Mouse (Mus musculus): ENCODE results near the gene Gm813.

Gm813 gene

DNA sequence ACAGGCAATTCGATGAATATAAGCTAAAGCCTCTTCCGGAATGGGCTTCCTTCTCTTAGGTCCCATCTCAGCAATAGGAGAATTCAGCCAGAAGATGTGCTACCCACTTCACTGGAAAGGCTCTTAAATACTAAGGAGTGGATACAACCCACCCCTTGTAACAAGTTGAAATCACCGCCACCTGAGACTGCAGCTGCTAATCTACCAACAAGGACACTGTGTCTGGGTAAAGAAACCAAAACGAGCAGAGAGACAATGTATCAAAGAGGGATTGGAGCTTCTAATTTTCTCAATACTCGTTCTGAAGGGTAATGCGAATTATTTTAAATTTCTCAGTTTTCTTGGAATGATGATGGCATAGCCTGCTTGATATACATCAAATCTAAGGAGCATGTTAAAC lies at the start of gene Gm813:
Gene Gm813 (minus strand): TSS at position 101 of the 400 bp plus-strand sequence.
- TF ChIP-seq GATA4 (IDR thresholded peaks at IDR 0.05; ENCODE audit: insufficient replicate concordance, low read length): no peak

DNA sequence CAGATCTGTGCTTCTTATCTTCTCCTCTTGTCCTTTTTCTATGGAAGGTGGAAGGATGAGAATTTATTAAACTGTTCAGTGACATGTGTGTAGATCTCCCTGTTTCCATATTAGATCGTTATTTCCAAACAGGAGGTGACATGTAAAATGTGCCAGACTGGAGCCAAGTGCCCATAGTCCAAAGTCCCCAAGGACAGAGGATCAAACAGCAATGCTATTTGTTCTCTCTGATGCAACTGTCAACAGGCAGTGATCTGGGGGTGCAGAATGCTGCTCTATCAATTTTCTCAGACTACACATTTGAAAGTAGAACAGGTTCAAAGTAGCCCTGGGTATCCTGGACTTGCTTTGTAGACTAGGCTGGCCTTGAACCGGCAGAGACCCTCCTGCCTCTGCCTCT lies 47.0 kb upstream of the Gm813 start:
- 0 out of 2 replicates have a peak, but pooled peaks have one; percentile 22 for TF ChIP-seq GATA4 (IDR thresholded peaks at IDR 0.05; ENCODE audit: insufficient replicate concordance, low read length)

DNA sequence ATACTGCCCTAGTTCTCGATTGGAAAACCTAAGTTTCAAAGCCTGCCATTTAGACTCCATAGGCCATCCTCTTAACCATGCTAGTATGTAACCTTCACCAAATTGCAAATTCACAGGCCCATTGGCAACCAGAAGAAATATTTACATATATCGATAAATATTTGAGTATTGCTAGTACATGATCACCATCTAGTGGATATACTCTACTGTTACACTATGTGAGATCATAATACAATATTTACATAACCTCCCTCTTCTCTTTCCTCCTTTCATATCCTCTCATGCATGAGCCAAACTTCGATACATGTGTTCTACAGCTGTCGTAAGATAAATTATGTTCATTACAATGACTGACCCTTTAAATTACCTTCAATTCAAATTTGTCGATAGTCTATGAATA lies 46.2 kb upstream of the Gm813 start:
- TF ChIP-seq GATA4 (IDR thresholded peaks at IDR 0.05; ENCODE audit: insufficient replicate concordance, low read length): no peak

DNA sequence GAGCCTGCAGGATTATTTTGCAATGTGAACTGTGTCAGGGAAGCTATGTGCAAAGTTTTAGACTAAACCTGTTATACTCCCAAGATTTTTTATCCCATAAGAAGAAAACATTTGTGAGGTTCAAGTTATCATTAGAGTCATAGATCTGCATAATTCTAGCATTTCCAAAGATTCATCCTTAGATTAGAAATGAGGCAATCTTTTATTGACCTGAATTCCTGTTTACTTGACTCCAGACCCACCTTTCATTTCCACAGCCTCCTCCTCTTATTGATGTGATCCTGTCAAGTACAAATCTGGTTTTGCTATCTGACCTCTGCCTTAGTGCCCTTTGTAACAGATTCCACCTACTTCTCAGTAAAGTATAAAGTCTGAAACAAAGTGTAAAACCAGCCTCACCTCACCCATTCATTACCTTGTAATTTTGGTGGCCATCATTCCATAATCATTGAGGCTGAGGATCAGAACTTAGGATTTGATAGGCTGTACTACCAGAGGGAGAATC lies 45.6 kb upstream of the Gm813 start:
- peak; percentile 91 for TF ChIP-seq GATA4 (IDR thresholded peaks at IDR 0.05; ENCODE audit: insufficient replicate concordance, low read length)

DNA sequence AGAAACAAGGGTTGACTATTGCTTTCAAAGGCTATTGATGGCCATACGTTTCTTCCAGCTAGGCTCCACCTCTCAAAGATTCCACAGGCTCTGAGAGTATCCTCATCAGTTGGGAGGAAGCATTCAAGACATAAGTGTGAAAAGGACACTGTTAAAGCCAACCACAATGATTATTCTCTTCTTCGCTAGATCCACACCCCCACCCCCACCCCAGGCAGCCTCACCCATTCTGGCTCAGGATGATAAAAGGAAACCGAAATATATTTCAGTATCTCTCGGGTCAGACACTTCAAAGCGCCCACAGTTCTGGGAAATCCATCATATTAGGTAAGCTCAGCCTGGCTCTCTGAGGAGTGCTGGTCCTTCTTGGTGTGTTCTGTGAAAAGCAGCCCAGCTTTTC lies 45.0 kb upstream of the Gm813 start:
- TF ChIP-seq GATA4 (IDR thresholded peaks at IDR 0.05; ENCODE audit: insufficient replicate concordance, low read length): no peak

DNA sequence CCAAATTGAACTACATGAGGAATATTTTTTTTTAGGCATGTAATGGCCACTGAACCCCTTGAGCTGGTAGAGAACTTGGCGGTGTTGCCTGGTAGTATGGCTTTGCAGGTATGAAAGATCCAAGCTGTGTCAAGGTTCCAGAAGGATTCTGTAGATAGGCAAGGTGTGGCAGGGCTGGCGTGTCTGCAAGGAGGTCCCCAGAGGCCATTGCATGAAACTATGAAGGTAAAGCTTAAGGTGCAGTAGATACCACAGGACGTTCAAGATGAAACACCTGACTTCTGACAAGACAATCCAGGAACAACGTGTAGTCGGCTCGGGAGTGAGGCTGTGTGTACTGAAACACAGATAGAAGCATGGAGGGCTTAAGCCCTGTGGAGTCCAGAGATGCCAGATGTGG lies 41.9 kb upstream of the Gm813 start:
- no peak for TF ChIP-seq GATA4 (IDR thresholded peaks at IDR 0.05; ENCODE audit: insufficient replicate concordance, low read length)

GRCm38 (mm10) chr16:58656526-58656925 lies 39.7 kb upstream of the Gm813 start:
- TF ChIP-seq GATA4 (IDR thresholded peaks at IDR 0.05; ENCODE audit: insufficient replicate concordance, low read length): no peak

DNA sequence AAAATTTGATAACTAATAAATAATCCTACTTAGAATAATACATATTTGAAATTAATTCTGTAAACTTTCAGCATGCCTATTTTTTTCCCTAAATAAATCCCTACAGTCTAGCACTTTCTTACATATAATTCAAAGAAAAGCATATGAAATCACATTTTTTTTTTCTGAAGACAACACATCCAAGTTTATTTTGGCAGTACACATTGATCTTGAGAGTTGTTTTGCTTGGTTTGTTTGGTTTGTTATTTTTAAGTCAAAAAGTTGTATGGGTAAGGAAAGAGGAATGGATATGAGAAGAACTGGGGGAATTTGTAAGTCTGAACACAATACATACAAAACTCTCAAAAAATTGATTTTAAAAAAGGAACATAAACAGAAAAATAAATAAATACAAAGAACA lies 39.0 kb upstream of the Gm813 start:
- TF ChIP-seq GATA4 (IDR thresholded peaks at IDR 0.05; ENCODE audit: insufficient replicate concordance, low read length): no peak

- TF ChIP-seq GATA4 (IDR thresholded peaks at IDR 0.05; ENCODE audit: insufficient replicate concordance, low read length): no peak
Measured at GRCm38 (mm10) chr16:58649979-58650378, 33.2 kb upstream of the Gm813 start.

DNA sequence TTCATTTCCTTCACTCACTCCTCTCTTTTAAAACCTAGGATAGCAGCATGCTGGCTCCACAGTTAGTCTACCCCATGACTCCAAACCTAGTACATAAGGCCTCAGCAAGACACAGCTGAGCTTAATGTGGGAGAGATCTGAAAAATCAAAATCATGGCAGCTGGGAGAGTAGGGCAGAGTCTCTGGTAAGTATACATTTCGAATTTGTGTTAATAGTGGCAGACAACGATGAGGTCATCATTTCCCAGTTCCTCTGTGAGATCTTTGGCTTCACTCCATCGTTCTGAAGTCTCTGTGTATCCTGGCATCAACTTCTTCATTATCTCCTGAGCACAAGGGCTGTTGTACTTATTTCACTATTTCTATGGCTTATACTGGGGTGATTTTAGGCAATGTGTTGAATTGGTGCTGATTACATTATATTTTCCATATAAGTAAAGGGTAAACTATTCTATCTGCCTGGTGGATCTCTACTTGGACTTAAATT lies 22.0 kb upstream of the Gm813 start, which contains the start of gene E330017A01Rik:
Gene E330017A01Rik (minus strand): TSS at position 51 of the 487 bp plus-strand sequence.
- no peak for TF ChIP-seq GATA4 (IDR thresholded peaks at IDR 0.05; ENCODE audit: insufficient replicate concordance, low read length)

DNA sequence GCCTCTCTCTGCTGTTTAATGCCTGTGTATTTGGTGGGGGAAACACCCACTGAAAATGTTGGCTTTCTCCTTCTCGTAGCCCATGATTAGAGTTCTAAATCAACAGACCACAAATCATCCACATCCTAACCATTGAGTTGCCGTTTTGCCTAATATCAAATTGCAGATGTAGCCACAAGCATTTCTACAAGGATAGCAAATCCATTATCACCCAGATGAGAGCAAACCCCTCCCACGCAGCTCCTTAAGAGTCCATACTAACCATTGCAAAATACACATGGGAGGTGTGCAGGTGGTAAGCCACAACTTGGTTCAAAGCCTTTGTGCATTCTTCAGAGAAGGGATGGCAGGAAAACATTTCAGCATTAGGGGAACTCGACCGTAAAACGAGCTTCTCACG lies 21.2 kb upstream of the Gm813 start:
- TF ChIP-seq GATA4 (IDR thresholded peaks at IDR 0.05; ENCODE audit: insufficient replicate concordance, low read length): no peak

GRCm38 (mm10) chr16:58637448-58637847 lies 20.7 kb upstream of the Gm813 start:
- TF ChIP-seq GATA4 (IDR thresholded peaks at IDR 0.05; ENCODE audit: insufficient replicate concordance, low read length): no peak

DNA sequence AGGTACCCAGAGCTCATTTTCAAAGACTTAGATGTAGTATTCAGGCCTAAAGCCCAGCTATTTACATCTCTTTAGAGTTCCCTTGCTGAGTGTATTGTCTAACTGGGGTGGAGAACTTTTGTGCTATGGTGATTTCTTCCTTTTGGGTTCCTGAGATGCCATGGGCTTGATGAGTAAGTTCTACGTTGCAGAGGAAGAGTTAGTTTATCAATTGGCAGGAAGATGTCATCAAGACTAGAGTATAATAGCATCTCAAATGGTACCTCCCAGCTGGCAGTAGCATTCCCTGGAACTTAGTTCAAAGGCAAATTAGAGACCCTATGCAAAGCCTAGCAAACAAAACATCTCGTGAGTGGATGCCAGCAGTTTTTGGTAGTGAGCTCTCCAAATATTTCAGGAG lies 19.1 kb upstream of the Gm813 start:
- no peak for TF ChIP-seq GATA4 (IDR thresholded peaks at IDR 0.05; ENCODE audit: insufficient replicate concordance, low read length)

DNA sequence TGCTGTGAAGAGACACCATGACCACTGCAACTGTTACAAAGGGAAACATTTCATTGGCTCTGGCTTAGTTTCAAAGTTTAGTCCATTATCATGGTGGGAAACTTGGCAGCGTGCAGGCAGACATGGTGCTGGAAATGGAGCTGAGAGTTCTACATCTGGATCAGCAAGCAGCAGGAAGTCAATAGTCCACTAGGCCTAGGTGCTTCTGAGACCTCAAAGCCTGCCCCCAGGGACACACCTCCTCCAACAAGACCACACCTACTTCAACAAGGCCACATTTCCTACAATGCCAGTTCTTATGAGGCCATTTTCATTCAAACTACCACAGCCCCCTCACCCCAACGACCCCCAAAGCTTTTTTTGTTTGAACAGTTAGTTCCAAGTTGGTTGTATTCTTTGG lies 13.0 kb upstream of the Gm813 start:
- TF ChIP-seq GATA4 (IDR thresholded peaks at IDR 0.05; ENCODE audit: insufficient replicate concordance, low read length): no peak

GRCm38 (mm10) chr16:58628968-58629367 lies 12.2 kb upstream of the Gm813 start:
- no peak for TF ChIP-seq GATA4 (IDR thresholded peaks at IDR 0.05; ENCODE audit: insufficient replicate concordance, low read length)

DNA sequence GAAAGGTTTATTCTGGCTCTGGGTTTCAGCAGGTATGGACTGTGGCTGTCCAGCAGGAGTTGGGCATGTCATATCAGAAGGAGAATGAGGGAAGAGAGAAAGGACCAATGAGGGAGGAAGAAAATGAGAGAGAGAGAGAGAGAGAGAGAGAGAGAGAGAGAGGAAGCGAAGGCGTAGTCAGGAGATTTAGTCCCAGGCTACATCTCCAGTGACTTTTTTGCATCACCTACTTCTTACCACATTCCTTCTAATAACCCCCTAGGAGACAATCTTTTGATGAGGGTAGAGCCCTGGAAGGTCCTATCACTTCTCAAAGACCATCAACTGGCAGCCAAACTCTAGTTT lies 11.5 kb upstream of the Gm813 start:
- no peak for TF ChIP-seq GATA4 (IDR thresholded peaks at IDR 0.05; ENCODE audit: insufficient replicate concordance, low read length)

GRCm38 (mm10) chr16:58627597-58628335 lies 11.0 kb upstream of the Gm813 start:
- TF ChIP-seq GATA4 (IDR thresholded peaks at IDR 0.05; ENCODE audit: insufficient replicate concordance, low read length): no peak
